Mouse (Mus musculus) MEL (cell line): ENCODE results near the gene Trp53bp1. TPM values are rescaled to one million over a fixed set of nuclear protein-coding genes. Genes with fewer than 3 reads are reported as not detected.

Experiments used
- DNase-seq: peaks from one replicate; pipeline ENCODE4 v3.0.0; 2011; ENCODE audit warnings: low read depth, low spot score
- H3K27ac ChIP-seq: 2 replicates; pipeline ENCODE4 v1.5.1; 2012; ENCODE audit warnings: low read depth, mild to moderate bottlenecking, control low read depth, low read length, moderate library complexity; ENCODE audit not compliant: control insufficient read depth
- H3K27me3 ChIP-seq, 2 experiments: fragments of 150-350 bp in 1 of 2; sonication (generic) in 1 of 2; 2 replicates each; pipeline ENCODE4 v1.6.1; 2012; ENCODE audit warnings: low read length in 2 of 2, mild to moderate bottlenecking in 2 of 2, improper control_type of control experiment in 1 of 2, moderate library complexity in 1 of 2; ENCODE audit not compliant: insufficient read depth in 2 of 2, control insufficient read depth in 1 of 2
- H3K36me3 ChIP-seq, 2 experiments: 2 replicates each; pipeline ENCODE4 v1.6.1; 2012 to 2014; ENCODE audit warnings: low read length in 2 of 2, improper control_type of control experiment in 1 of 2, inconsistent platforms in 1 of 2, mild to moderate bottlenecking in 1 of 2; ENCODE audit not compliant: insufficient read depth in 2 of 2, control insufficient read depth in 1 of 2
- H3K4me1 ChIP-seq, 2 experiments: fragments of 150-350 bp in 1 of 2; sonication (generic) in 1 of 2; 2 replicates each; pipeline ENCODE4 v1.6.1; 2012; ENCODE audit warnings: low read length in 2 of 2, improper control_type of control experiment in 1 of 2, mild to moderate bottlenecking in 1 of 2; ENCODE audit not compliant: insufficient read depth in 2 of 2, control insufficient read depth in 1 of 2
- H3K4me3 ChIP-seq, 2 experiments: fragments of 150-350 bp in 1 of 2; sonication (generic) in 1 of 2; 2 replicates each; pipeline ENCODE4 v1.5.1; 2012; ENCODE audit warnings: low read depth in 2 of 2, low read length in 2 of 2, mild to moderate bottlenecking in 2 of 2, moderate library complexity in 2 of 2, control low read depth in 1 of 2, improper control_type of control experiment in 1 of 2; ENCODE audit not compliant: control insufficient read depth in 1 of 2, insufficient read depth in 1 of 2
- H3K79me2 ChIP-seq: 2 replicates; pipeline ENCODE4 v1.6.1; 2012; ENCODE audit warnings: mild to moderate bottlenecking, low read length, moderate library complexity; ENCODE audit not compliant: control insufficient read depth, poor library complexity, insufficient read depth
- H3K9ac ChIP-seq: 2 replicates; pipeline ENCODE4 v1.6.1; 2012; ENCODE audit warnings: low read depth, mild to moderate bottlenecking, control low read depth, low read length, moderate library complexity; ENCODE audit not compliant: control insufficient read depth, poor library complexity, severe bottlenecking
- H3K9me3 ChIP-seq: fragments of 150-350 bp; sonication (generic); replicated peaks from 2 replicates; pipeline ENCODE4 v1.6.1; 2012; ENCODE audit warnings: mild to moderate bottlenecking, low read length, improper control_type of control experiment, moderate library complexity; ENCODE audit not compliant: insufficient read depth
- BHLHE40 ChIP-seq: IDR thresholded peaks from 2 replicates; pipeline ENCODE4 v1.6.1; 2012; ENCODE audit warnings: low read depth, mild to moderate bottlenecking, inconsistent platforms, low read length, improper control_type of control experiment, borderline replicate concordance
- CTCF ChIP-seq, 3 experiments: IDR thresholded peaks in 2 of 3; conservative IDR thresholded peaks in 1 of 3; 2 replicates each; pipeline ENCODE4 v1.5.1; 2011 to 2012; ENCODE audit warnings: low read length in 3 of 3, low read depth in 2 of 3, mild to moderate bottlenecking in 2 of 3, improper control_type of control experiment in 1 of 3, inconsistent platforms in 1 of 3, mixed read lengths in 1 of 3, moderate library complexity in 1 of 3; ENCODE audit not compliant: control insufficient read depth in 1 of 3, insufficient read depth in 1 of 3, poor library complexity in 1 of 3, severe bottlenecking in 1 of 3
- E2F4 ChIP-seq: IDR thresholded peaks from 2 replicates; pipeline ENCODE4 v1.6.1; 2011; ENCODE audit warnings: low read depth, low read length, improper control_type of control experiment, borderline replicate concordance
- ELF1 ChIP-seq: IDR thresholded peaks from 2 replicates; pipeline ENCODE4 v1.6.1; 2014; ENCODE audit warnings: low read depth, mild to moderate bottlenecking, inconsistent platforms, low read length, improper control_type of control experiment, moderate library complexity
- ETS1 ChIP-seq: IDR thresholded peaks from 2 replicates; pipeline ENCODE4 v1.6.1; 2012; ENCODE audit warnings: low read depth, mild to moderate bottlenecking, inconsistent platforms, low read length, improper control_type of control experiment, moderate library complexity
- GABPA ChIP-seq: IDR thresholded peaks from 2 replicates; pipeline ENCODE4 v1.6.1; 2012; ENCODE audit warnings: low read depth, mild to moderate bottlenecking, inconsistent platforms, low read length, improper control_type of control experiment, moderate library complexity
- GATA1 ChIP-seq: IDR thresholded peaks from 2 replicates; pipeline ENCODE4 v1.6.1; 2011; ENCODE audit warnings: low read depth, low read length, improper control_type of control experiment
- MAFK ChIP-seq: IDR thresholded peaks from 2 replicates; pipeline ENCODE4 v1.6.1; 2011; ENCODE audit warnings: low read depth, mild to moderate bottlenecking, low read length, improper control_type of control experiment, borderline replicate concordance
- MAZ ChIP-seq: IDR thresholded peaks from 2 replicates; pipeline ENCODE4 v1.6.1; 2012; ENCODE audit warnings: low read depth, mild to moderate bottlenecking, inconsistent platforms, low read length, improper control_type of control experiment
- MEF2A ChIP-seq: IDR thresholded peaks from 2 replicates; pipeline ENCODE4 v1.6.1; 2014; ENCODE audit warnings: low read depth, mild to moderate bottlenecking, inconsistent platforms, low read length, improper control_type of control experiment; ENCODE audit not compliant: poor library complexity, insufficient replicate concordance, severe bottlenecking; ENCODE audit errors: extremely low read depth
- MXI1 ChIP-seq: IDR thresholded peaks from 2 replicates; pipeline ENCODE4 v1.6.1; 2011; ENCODE audit warnings: mild to moderate bottlenecking, low read depth, low read length, improper control_type of control experiment
- POLR2A ChIP-seq, 2 experiments: IDR thresholded peaks; 2 replicates each; pipeline ENCODE4 v1.6.1; 2011 to 2012; ENCODE audit warnings: low read length in 2 of 2, mild to moderate bottlenecking in 2 of 2, control low read depth in 1 of 2, improper control_type of control experiment in 1 of 2, low read depth in 1 of 2, moderate library complexity in 1 of 2; ENCODE audit not compliant: control insufficient read depth in 1 of 2, insufficient read depth in 1 of 2, poor library complexity in 1 of 2
- POLR2AphosphoS5 ChIP-seq: IDR thresholded peaks from 2 replicates; pipeline ENCODE4 v1.6.1; 2012; ENCODE audit warnings: low read depth, borderline replicate concordance, mild to moderate bottlenecking, inconsistent platforms, low read length, moderate library complexity, mixed read lengths
- RAD21 ChIP-seq: IDR thresholded peaks from 2 replicates; pipeline ENCODE4 v1.6.1; 2011; ENCODE audit warnings: mild to moderate bottlenecking, low read depth, low read length, improper control_type of control experiment
- RCOR1 ChIP-seq: IDR thresholded peaks from 2 replicates; pipeline ENCODE4 v1.6.1; 2012; ENCODE audit warnings: low read depth, mild to moderate bottlenecking, inconsistent platforms, low read length, improper control_type of control experiment
- SIN3A ChIP-seq: IDR thresholded peaks from 2 replicates; pipeline ENCODE4 v1.6.1; 2012; ENCODE audit warnings: low read length, improper control_type of control experiment, inconsistent platforms
- SMC3 ChIP-seq: IDR thresholded peaks from 2 replicates; pipeline ENCODE4 v1.6.1; 2011; ENCODE audit warnings: low read depth, low read length, improper control_type of control experiment
- TBP ChIP-seq: IDR thresholded peaks from 2 replicates; pipeline ENCODE4 v1.8.0; 2011; ENCODE audit warnings: low read depth, low read length, improper control_type of control experiment
- TCF12 ChIP-seq: IDR thresholded peaks from 2 replicates; pipeline ENCODE4 v1.6.1; 2014; ENCODE audit warnings: low read depth, mild to moderate bottlenecking, inconsistent platforms, low read length, improper control_type of control experiment, moderate library complexity
- UBTF ChIP-seq: IDR thresholded peaks from 2 replicates; pipeline ENCODE4 v1.6.1; 2012; ENCODE audit warnings: low read depth, mild to moderate bottlenecking, inconsistent platforms, low read length, improper control_type of control experiment, moderate library complexity, borderline replicate concordance; ENCODE audit not compliant: insufficient read depth
- USF1 ChIP-seq: IDR thresholded peaks from 2 replicates; pipeline ENCODE4 v1.6.1; 2014; ENCODE audit warnings: low read depth, mild to moderate bottlenecking, inconsistent platforms, low read length, improper control_type of control experiment, moderate library complexity
- USF2 ChIP-seq, 2 experiments: IDR thresholded peaks; 2 replicates each; pipeline ENCODE4 v1.6.1; 2011 to 2012; ENCODE audit warnings: improper control_type of control experiment in 2 of 2, low read length in 2 of 2, borderline replicate concordance in 1 of 2, inconsistent platforms in 1 of 2, low read depth in 1 of 2, mild to moderate bottlenecking in 1 of 2; ENCODE audit not compliant: insufficient read depth in 1 of 2
- ZC3H11A ChIP-seq: IDR thresholded peaks from 2 replicates; pipeline ENCODE4 v1.6.1; 2012; ENCODE audit warnings: low read depth, mild to moderate bottlenecking, inconsistent platforms, low read length, improper control_type of control experiment
- ZMIZ1 ChIP-seq: IDR thresholded peaks from 2 replicates; pipeline ENCODE4 v1.6.1; 2012; ENCODE audit warnings: low read depth, mild to moderate bottlenecking, inconsistent platforms, low read length, improper control_type of control experiment, moderate library complexity
- polyA plus RNA-seq, 2 experiments: library from polyadenylated mRNA; stranded (reverse) in 1 of 2; unstranded in 1 of 2; fragments of >175 nt in 1 of 2; fragments of >200 nt in 1 of 2; gene quantifications; 2 replicates each; pipeline versions ENCODE4 v1.2.1 to v1.2.4; 2012; ENCODE audit warnings: low replicate concordance in 2 of 2, low read depth in 1 of 2; ENCODE audit not compliant: insufficient read length in 2 of 2, insufficient read depth in 1 of 2, missing spikeins in 1 of 2
- total RNA-seq: library from RNA; depleted of rRNA; stranded (reverse); fragments of 300-350 nt; gene quantifications from 2 replicates; pipeline ENCODE4 v1.2.3, GENCODE M21; 2012

Trp53bp1 gene
- total and polyA plus RNA-seq, 3 experiments, result 13.4 to 160 (median 37.3) TPM

DNA sequence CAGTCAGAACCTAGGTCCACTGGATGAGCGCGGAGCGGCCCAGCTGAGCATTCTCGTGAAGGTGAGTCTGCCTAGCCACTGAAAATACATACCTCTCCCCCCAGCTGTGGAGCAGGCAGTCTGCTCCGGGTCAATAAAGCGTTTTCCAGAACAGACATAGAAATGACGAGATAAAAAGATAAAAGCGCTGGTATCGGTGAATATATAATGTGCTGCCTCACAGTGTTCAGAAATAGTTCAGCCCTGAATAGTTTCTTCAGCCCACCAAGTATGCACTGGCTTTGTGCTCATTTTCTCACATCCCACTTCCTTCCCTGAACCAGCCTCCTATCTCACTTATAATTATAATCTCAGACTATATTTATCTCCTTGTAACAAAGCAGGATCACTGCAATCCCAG, 75.7 kb downstream of the Trp53bp1 start:
- Histone ChIP-seq H3K9ac (no peak overlapping the region), H3K4me3 (no peak overlapping the region), H3K27ac (no peak overlapping the region), H3K36me3 (peaks cover 0 to 32% of the 10 kb centered on the region in 2 experiments; a peak in 2 of 4 replicates), H3K79me2 (no peaks in the 10 kb centered on the region), H3K4me1 (no peaks in the 10 kb centered on the region), H3K27me3 (no peaks in the 10 kb centered on the region), H3K9me3 (no peaks in the 10 kb centered on the region)
- no peak for TF ChIP-seq GATA1
- no peak for TF ChIP-seq POLR2A (IDR thresholded peaks at IDR 0.05; ENCODE audit: control insufficient read depth in 1 of 2, insufficient read depth in 1 of 2, low read depth in 1 of 2, low read length in 2 of 2, poor library complexity in 1 of 2)
- TF ChIP-seq USF1, result no peak
- TF ChIP-seq RAD21, result no peak
- no peak for TF ChIP-seq TCF12
- TF ChIP-seq TBP, result no peak
- DNase-seq, result no peak

DNA sequence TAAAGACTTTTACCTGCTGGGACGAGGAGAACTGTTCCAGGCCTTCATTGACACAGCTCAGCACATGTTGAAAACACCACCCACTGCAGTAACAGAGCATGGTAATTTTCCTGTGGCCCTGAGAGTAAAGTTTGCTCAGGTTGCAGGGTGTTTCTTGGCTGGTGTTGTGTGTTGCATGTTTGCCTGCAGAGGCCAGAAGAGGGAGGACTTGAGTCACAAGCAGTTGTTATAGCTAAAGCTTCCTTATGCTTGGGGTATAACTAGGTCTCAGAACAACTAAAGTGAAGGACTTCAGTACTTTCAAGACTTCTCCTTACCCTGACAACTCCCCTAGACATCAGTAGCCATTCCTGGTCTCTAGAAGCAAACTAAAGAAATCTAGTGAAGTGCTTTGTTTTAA, 82.7 kb downstream of the Trp53bp1 start:
- Histone ChIP-seq H3K4me3 (no peak overlapping the region), H3K9ac (no peak overlapping the region), H3K4me1 (no peaks in the 10 kb centered on the region), H3K27me3 (no peaks in the 10 kb centered on the region), H3K27ac (no peak overlapping the region), H3K36me3 (peaks cover 0 to 16% of the 10 kb centered on the region in 2 experiments; a peak in 2 of 4 replicates), H3K9me3 (no peaks in the 10 kb centered on the region), H3K79me2 (no peaks in the 10 kb centered on the region)
- no peak for DNase-seq
- TF ChIP-seq USF1 (no peak), ZC3H11A (no peak), GABPA (no peak), BHLHE40 (no peak), RCOR1 (no peak), CTCF (IDR thresholded peaks at IDR 0.05 in 2 of 3, conservative IDR thresholded peaks at IDR 0.05 in 1 of 3; ENCODE audit: control insufficient read depth in 1 of 3, insufficient read depth in 1 of 3, low read depth in 2 of 3, low read length in 3 of 3, poor library complexity in 1 of 3, severe bottlenecking in 1 of 3) (peak in 2 of 3 experiments; percentile 25 to 39; a peak in 3 of 6 replicates), TBP (no peak), MXI1 (no peak), RAD21 (peak; percentile 15), MEF2A (no peak), ELF1 (no peak), SMC3 (peak; percentile 47)

DNA sequence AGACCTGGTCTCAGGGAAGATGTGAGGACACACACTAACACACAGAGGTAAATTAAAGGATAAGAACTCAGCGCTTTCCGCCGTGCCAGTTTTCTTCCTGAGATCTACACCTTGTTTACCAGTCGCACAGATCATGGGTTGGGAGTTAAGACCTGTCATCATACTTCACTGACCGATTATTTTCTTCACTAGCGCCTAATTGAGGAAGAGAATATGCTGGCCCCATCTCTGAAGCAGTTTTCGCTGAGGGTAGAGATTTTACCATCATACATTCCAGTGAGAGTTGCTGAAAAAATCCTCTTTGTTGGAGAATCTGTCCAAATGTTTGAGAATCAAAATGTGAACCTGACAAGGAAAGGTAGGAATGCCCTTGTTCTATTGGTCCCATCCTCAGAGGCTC, 87.1 kb downstream of the Trp53bp1 start:
- TF ChIP-seq RCOR1 (no peak), ZMIZ1 (no peak), MXI1 (no peak), POLR2AphosphoS5 (no peak), USF2 (IDR thresholded peaks at IDR 0.05; ENCODE audit: borderline replicate concordance in 1 of 2, insufficient read depth in 1 of 2, low read depth in 1 of 2, low read length in 2 of 2) (no peak), ETS1 (no peak), CTCF (IDR thresholded peaks at IDR 0.05 in 2 of 3, conservative IDR thresholded peaks at IDR 0.05 in 1 of 3; ENCODE audit: control insufficient read depth in 1 of 3, insufficient read depth in 1 of 3, low read depth in 2 of 3, low read length in 3 of 3, poor library complexity in 1 of 3, severe bottlenecking in 1 of 3) (no peak), RAD21 (no peak), UBTF (no peak), TCF12 (no peak), MAFK (no peak), SIN3A (no peak), BHLHE40 (no peak), ZC3H11A (no peak), E2F4 (no peak), MAZ (no peak)
- Histone ChIP-seq H3K79me2 (no peaks in the 10 kb centered on the region), H3K27me3 (no peaks in the 10 kb centered on the region), H3K9ac (no peak overlapping the region), H3K36me3 (peaks cover 0 to 20% of the 10 kb centered on the region in 2 experiments; a peak in 3 of 4 replicates), H3K4me3 (no peak overlapping the region), H3K27ac (no peak overlapping the region), H3K9me3 (no peaks in the 10 kb centered on the region), H3K4me1 (no peaks in the 10 kb centered on the region)
- no peak for DNase-seq
